ENCODE assay signal across 9 mouse cellular contexts in genomic region chr3:95972873-95973634, GRCm38 (mm10). TPM values are rescaled to one million over a fixed set of nuclear protein-coding genes. Genes with fewer than 3 reads are reported as not detected.
DNase-seq lines count a peak whose midpoint lies in the region; ATAC-seq lines count a peak whose summit lies in the region.
"Had no signal": no experiment of that assay in that cellular context is flagged by ENCODE, and none has a peak within 500 bp of the region (broad histone marks: within the 10 kb centered on the region; RNA-seq: fewer than 3 reads in every experiment).

No protein-coding gene starts in this region.

- H3K4me3 ChIP-seq in hindbrain, embryonic 15.5 days, result peak overlapping the region; percentile 30
- peak overlapping the region; percentile 87 for H3K4me3 ChIP-seq in megakaryocyte, embryonic 14.5 days (replicated peaks)
- H3K4me3 ChIP-seq in stomach, embryonic 14.5 days (ENCODE audit: low read depth, low read length), result peak overlapping the region; percentile 18
- H3K4me3 ChIP-seq: erythroblast, embryonic 14.5 days had no signal

- intact Hi-C loops in left cerebral cortex, postnatal 14 days (cut with DNase I), result no loop called here
- intact Hi-C loops in left cerebral cortex, postnatal 25 days (cut with DNase I), result no loop called here

- H3K4me1 ChIP-seq in hindbrain, embryonic 15.5 days (replicated peaks), result peaks cover 10% of the 10 kb centered on the region
- peaks cover 54% of the 10 kb centered on the region for H3K4me1 ChIP-seq in megakaryocyte, embryonic 14.5 days
- no peaks in the 10 kb centered on the region for H3K4me1 ChIP-seq in stomach, embryonic 14.5 days (ENCODE audit: control insufficient read depth, insufficient read depth, low read length)

- no peaks in the 10 kb centered on the region for H3K9me3 ChIP-seq in hindbrain, embryonic 15.5 days
- H3K9me3 ChIP-seq in megakaryocyte, embryonic 14.5 days, result no peaks in the 10 kb centered on the region
- H3K9me3 ChIP-seq in stomach, embryonic 14.5 days (ENCODE audit: control insufficient read depth, low read depth, low read length), result no peaks in the 10 kb centered on the region

- no peaks in the 10 kb centered on the region for H3K36me3 ChIP-seq in hindbrain, embryonic 15.5 days
- no peaks in the 10 kb centered on the region for H3K36me3 ChIP-seq in megakaryocyte, embryonic 14.5 days (replicated peaks; ENCODE audit: low read length)
- H3K36me3 ChIP-seq in stomach, embryonic 14.5 days (ENCODE audit: control insufficient read depth, insufficient read depth, low read length), result no peaks in the 10 kb centered on the region

- peak; percentile 90 for ATAC-seq in hindbrain, embryonic 15.5 days (ENCODE audit: low FRiP score, low read depth)
- no peak for ATAC-seq in stomach, embryonic 14.5 days (ENCODE audit: insufficient number of reproducible peaks, insufficient read depth, low FRiP score, low read depth)

- DNase-seq in left cerebral cortex, postnatal 14 days (ENCODE audit: low spot score in 2 of 2), result peak; percentile 51 to 55
- DNase-seq in left cerebral cortex, postnatal 25 days (ENCODE audit: low spot score in 2 of 2), result no peak
- peak; percentile 53 for DNase-seq in embryo, embryonic 11.5 days (ENCODE audit: low read depth, low spot score)
- no peak for DNase-seq in testis, postnatal 10 days (ENCODE audit: low spot score)
- no peak for DNase-seq in kidney, adult 18-20 months

- no peaks in the 10 kb centered on the region for H3K27me3 ChIP-seq in hindbrain, embryonic 15.5 days
- H3K27me3 ChIP-seq in megakaryocyte, embryonic 14.5 days (replicated peaks), result peaks cover 11% of the 10 kb centered on the region
- no peaks in the 10 kb centered on the region for H3K27me3 ChIP-seq in stomach, embryonic 14.5 days (ENCODE audit: control insufficient read depth, insufficient read depth, low read length)

- H3K27ac ChIP-seq in hindbrain, embryonic 15.5 days (replicated peaks), result peak overlapping the region; percentile 53
- no peak overlapping the region for H3K27ac ChIP-seq in stomach, embryonic 14.5 days (ENCODE audit: low read length)

- H3K4me2 ChIP-seq in hindbrain, embryonic 15.5 days, result peak overlapping the region; percentile 66
- peak overlapping the region; percentile 45 for H3K4me2 ChIP-seq in stomach, embryonic 14.5 days (replicated peaks; ENCODE audit: low read depth, low read length)

- WGBS in hindbrain, embryonic 15.5 days, result 2% methylated on average over 34 of the region's 34 CpGs
- 7% methylated on average over 34 of the region's 34 CpGs for WGBS in stomach, embryonic 14.5 days

- H3K9ac ChIP-seq in hindbrain, embryonic 15.5 days, result peak overlapping the region; percentile 29
- H3K9ac ChIP-seq in stomach, embryonic 14.5 days (replicated peaks; ENCODE audit: low read depth, low read length), result peak overlapping the region; percentile 14; the same call in 1 of the 2 replicates

RNA-seq across cellular contexts. Expression of gene Plekho1, which starts 22.7 kb away (rescaled TPM):
- total RNA-seq in left cerebral cortex, postnatal 14 days (2021), result 10 to 100 TPM; 67.5 to 69.7 TPM
- total RNA-seq in left cerebral cortex, postnatal 25 days (2021), result 10 to 100 TPM; 71.6 to 84.8 TPM
- 47.8 and 49.5 TPM in 2 replicates for polyA plus RNA-seq in hindbrain, embryonic 15.5 days (2015; fragmentation: Nextera tagmentation; extraction: Ambion mirVana)
- polyA plus RNA-seq in megakaryocyte, embryonic 14.5 days (2012; ENCODE audit: insufficient read depth, low replicate concordance), result 556 and 663 TPM in 2 replicates
- 31.3 and 36.3 TPM in 2 replicates for polyA plus RNA-seq in stomach, embryonic 14.5 days (2014; fragmentation: Nextera tagmentation; extraction: Ambion mirVana)

RNA-seq across cellular contexts. Expression of gene Anp32e, which starts 44.0 kb away (rescaled TPM):
- 100 to 1,000 TPM in 1 of 2 experiments, 10 to 100 TPM in 1; 95.6 to 107 TPM for total RNA-seq in left cerebral cortex, postnatal 14 days (2021)
- 100 to 1,000 TPM in 1 of 2 experiments, 10 to 100 TPM in 1; 95.1 to 109 TPM for total RNA-seq in left cerebral cortex, postnatal 25 days (2021)
- polyA plus RNA-seq in hindbrain, embryonic 15.5 days (2015; fragmentation: Nextera tagmentation; extraction: Ambion mirVana), result 117 and 118 TPM in 2 replicates
- polyA plus RNA-seq in megakaryocyte, embryonic 14.5 days (2012; ENCODE audit: insufficient read depth, low replicate concordance), result 3.7 and 183 TPM in 2 replicates
- polyA plus RNA-seq in stomach, embryonic 14.5 days (2014; fragmentation: Nextera tagmentation; extraction: Ambion mirVana), result 54.2 and 61.7 TPM in 2 replicates

Comparison
In these comparisons a context has a peak if more than half of its experiments do, and no peak if none do; other contexts are left out.
1. DNase-seq: peak in left cerebral cortex, postnatal 14 days (2 of 2) and embryo, embryonic 11.5 days (single experiment); none in left cerebral cortex, postnatal 25 days (0 of 2), testis, postnatal 10 days (single experiment) and kidney, adult 18-20 months (single experiment).
2. H3K4me3 ChIP-seq: peak in every context shown above with its lines; median percentile 87 in megakaryocyte, embryonic 14.5 days; 30 in hindbrain, embryonic 15.5 days; 18 in stomach, embryonic 14.5 days.
3. RNA of gene Plekho1, which starts 22.7 kb away (polyA plus RNA-seq): 556 to 663 TPM in megakaryocyte, embryonic 14.5 days; 47.8 to 49.5 TPM in hindbrain, embryonic 15.5 days and 31.3 to 36.3 TPM in stomach, embryonic 14.5 days; every median in the first group is over 10 times any median in the second.